Mouse (Mus musculus): Measurements from ENCODE around the gene Orc5. TPM values are rescaled to one million over a fixed set of nuclear protein-coding genes. Genes with fewer than 3 reads are reported as not detected.
"Not testable (repeated sequence)": the region's sequence is repeated elsewhere in the genome, so short reads cannot be mapped to it uniquely, and the experiment has no call there.

The Orc5 gene
- polyA plus RNA-seq, 1 experiment from 2014 or later, result 54.8 TPM

- Histone ChIP-seq H3K27ac (replicated peaks; ENCODE audit: low read depth, low read length) (no peak overlapping the region), H3K9me3 (ENCODE audit: control insufficient read depth, low read length) (no peaks in the 10 kb centered on the region), H3K27me3 (ENCODE audit: control insufficient read depth, insufficient read depth, low read length) (no peaks in the 10 kb centered on the region), H3K4me2 (ENCODE audit: low read depth, severe bottlenecking) (no peak overlapping the region), H3K36me3 (ENCODE audit: control insufficient read depth, insufficient read depth, low read length) (no peaks in the 10 kb centered on the region; the same call in 1 of the 2 replicates), H3K4me1 (ENCODE audit: control insufficient read depth, insufficient read depth, low read length) (no peaks in the 10 kb centered on the region), H3K4me3 (ENCODE audit: low read depth, low read length) (no peak overlapping the region), H3K9ac (ENCODE audit: low read length) (no peak overlapping the region)
- 92% methylated on average over 2 of the region's 2 CpGs for WGBS
- ATAC-seq (ENCODE audit: insufficient number of reproducible peaks, low FRiP score, low TSS enrichment, low read depth), result no peak
- DNase-seq (ENCODE audit: low spot score), result no peak
Observed at GRCm38 (mm10) chr5:22519708-22520107, 30.5 kb downstream of the Orc5 start.

DNA sequence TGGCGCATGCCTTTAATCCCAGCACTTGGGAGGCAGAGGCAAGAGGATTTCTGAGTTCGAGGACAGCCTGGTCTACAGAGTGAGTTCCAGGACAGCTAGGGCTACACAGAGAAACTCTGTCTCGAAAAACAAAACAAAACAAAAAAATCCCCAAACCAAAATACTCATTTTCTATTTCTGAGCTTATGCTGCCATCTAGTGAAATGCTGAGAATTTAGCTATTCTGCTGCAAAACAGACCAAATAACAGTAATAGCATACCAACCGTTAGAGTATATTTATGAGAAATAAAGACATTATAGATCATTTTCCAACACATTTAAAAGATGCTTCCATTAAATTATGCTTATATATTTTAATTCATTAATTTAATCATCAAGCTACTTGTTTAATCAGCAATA is 34.5 kb downstream of the Orc5 start:
- not testable (repeated sequence) for H3K4me1 ChIP-seq (ENCODE audit: control insufficient read depth, insufficient read depth, low read length); H3K9ac ChIP-seq (ENCODE audit: low read length); H3K4me2 ChIP-seq (ENCODE audit: low read depth, severe bottlenecking); H3K36me3 ChIP-seq (ENCODE audit: control insufficient read depth, insufficient read depth, low read length); H3K27ac ChIP-seq (replicated peaks; ENCODE audit: low read depth, low read length); H3K4me3 ChIP-seq (ENCODE audit: low read depth, low read length); ATAC-seq (ENCODE audit: insufficient number of reproducible peaks, low FRiP score, low TSS enrichment, low read depth); H3K9me3 ChIP-seq (ENCODE audit: control insufficient read depth, low read length); H3K27me3 ChIP-seq (ENCODE audit: control insufficient read depth, insufficient read depth, low read length); DNase-seq (ENCODE audit: low spot score)
- WGBS, result 89% methylated on average over 4 of the region's 4 CpGs

DNA sequence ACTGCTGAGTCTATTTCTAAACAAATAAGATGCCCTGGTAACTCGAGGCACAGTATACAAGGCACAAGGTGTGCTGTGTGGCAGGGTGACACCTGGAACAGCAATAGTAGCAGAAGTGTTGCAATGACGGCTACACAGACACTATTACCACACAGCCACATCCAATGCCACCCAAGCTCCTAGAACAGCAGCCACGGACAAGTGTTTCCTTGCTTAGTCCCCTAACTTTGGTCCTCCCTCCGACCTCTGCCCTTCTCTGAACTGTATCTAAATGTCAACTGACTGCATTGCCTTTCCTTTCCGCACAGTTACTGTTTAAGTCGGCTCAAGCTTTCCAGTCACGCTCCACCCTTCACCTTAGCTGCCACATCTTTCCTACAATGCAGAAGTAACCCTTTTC is 36.0 kb downstream of the Orc5 start:
- ATAC-seq (ENCODE audit: insufficient number of reproducible peaks, low FRiP score, low TSS enrichment, low read depth); H3K27me3 ChIP-seq (ENCODE audit: control insufficient read depth, insufficient read depth, low read length): not testable (repeated sequence)
- no CpG with 5 or more reads among the region's 7 CpGs for WGBS

DNA sequence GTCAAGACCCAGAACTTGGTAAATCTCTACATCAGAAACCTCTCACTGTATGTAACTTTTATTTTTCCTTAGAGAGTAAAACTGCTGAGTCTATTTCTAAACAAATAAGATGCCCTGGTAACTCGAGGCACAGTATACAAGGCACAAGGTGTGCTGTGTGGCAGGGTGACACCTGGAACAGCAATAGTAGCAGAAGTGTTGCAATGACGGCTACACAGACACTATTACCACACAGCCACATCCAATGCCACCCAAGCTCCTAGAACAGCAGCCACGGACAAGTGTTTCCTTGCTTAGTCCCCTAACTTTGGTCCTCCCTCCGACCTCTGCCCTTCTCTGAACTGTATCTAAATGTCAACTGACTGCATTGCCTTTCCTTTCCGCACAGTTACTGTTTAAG is 37.6 kb downstream of the Orc5 start:
- H3K27ac ChIP-seq (replicated peaks; ENCODE audit: low read depth, low read length); DNase-seq (ENCODE audit: low spot score); H3K9ac ChIP-seq (ENCODE audit: low read length); H3K36me3 ChIP-seq (ENCODE audit: control insufficient read depth, insufficient read depth, low read length); H3K4me3 ChIP-seq (ENCODE audit: low read depth, low read length); H3K27me3 ChIP-seq (ENCODE audit: control insufficient read depth, insufficient read depth, low read length); ATAC-seq (ENCODE audit: insufficient number of reproducible peaks, low FRiP score, low TSS enrichment, low read depth); H3K9me3 ChIP-seq (ENCODE audit: control insufficient read depth, low read length); H3K4me1 ChIP-seq (ENCODE audit: control insufficient read depth, insufficient read depth, low read length); H3K4me2 ChIP-seq (ENCODE audit: low read depth, severe bottlenecking): not testable (repeated sequence)
- WGBS, result no CpG with 5 or more reads among the region's 5 CpGs

More for the DNA sequence above, 36.0 kb downstream of the Orc5 start:
- not testable (repeated sequence) for DNase-seq (ENCODE audit: low spot score); H3K9ac ChIP-seq (ENCODE audit: low read length); H3K27ac ChIP-seq (replicated peaks; ENCODE audit: low read depth, low read length); H3K4me3 ChIP-seq (ENCODE audit: low read depth, low read length); H3K4me1 ChIP-seq (ENCODE audit: control insufficient read depth, insufficient read depth, low read length); H3K9me3 ChIP-seq (ENCODE audit: control insufficient read depth, low read length); H3K4me2 ChIP-seq (ENCODE audit: low read depth, severe bottlenecking); H3K36me3 ChIP-seq (ENCODE audit: control insufficient read depth, insufficient read depth, low read length)

DNA sequence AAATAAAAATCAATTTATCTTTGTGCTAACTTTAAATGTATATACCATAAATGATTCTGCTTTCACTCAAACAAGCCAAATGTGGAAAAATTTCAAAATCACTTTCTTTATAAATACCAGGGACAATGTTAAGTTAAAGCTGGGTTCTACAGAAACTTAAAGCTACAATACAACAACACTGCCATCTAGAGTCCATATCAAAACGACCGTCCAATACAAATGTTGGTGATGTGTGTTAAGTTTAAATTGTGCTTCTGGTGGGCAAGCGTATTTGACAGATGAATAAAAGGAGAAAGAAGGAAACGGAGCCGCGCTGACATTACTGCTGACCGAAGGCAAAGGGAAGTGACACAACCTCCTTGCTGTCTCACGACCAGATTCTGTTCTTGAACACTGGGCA is 38.4 kb downstream of the Orc5 start:
- ATAC-seq (ENCODE audit: insufficient number of reproducible peaks, low FRiP score, low TSS enrichment, low read depth), result no peak
- H3K9me3 ChIP-seq (ENCODE audit: control insufficient read depth, low read length), result no peaks in the 10 kb centered on the region
- no peaks in the 10 kb centered on the region for H3K4me1 ChIP-seq (ENCODE audit: control insufficient read depth, insufficient read depth, low read length)
- no peak overlapping the region for H3K4me2 ChIP-seq (ENCODE audit: low read depth, severe bottlenecking)
- WGBS, result 78% methylated on average over 8 of the region's 8 CpGs
- no peak overlapping the region for H3K27ac ChIP-seq (replicated peaks; ENCODE audit: low read depth, low read length)
- no peaks in the 10 kb centered on the region; the same call in 1 of the 2 replicates for H3K36me3 ChIP-seq (ENCODE audit: control insufficient read depth, insufficient read depth, low read length)
- no peaks in the 10 kb centered on the region for H3K27me3 ChIP-seq (ENCODE audit: control insufficient read depth, insufficient read depth, low read length)
- DNase-seq (ENCODE audit: low spot score), result no peak
- H3K9ac ChIP-seq (ENCODE audit: low read length), result no peak overlapping the region
- H3K4me3 ChIP-seq (ENCODE audit: low read depth, low read length), result no peak overlapping the region

- Histone ChIP-seq H3K9me3 (ENCODE audit: control insufficient read depth, low read length) (no peaks in the 10 kb centered on the region), H3K27ac (replicated peaks; ENCODE audit: low read depth, low read length) (no peak overlapping the region), H3K4me3 (ENCODE audit: low read depth, low read length) (no peak overlapping the region), H3K4me1 (ENCODE audit: control insufficient read depth, insufficient read depth, low read length) (no peaks in the 10 kb centered on the region), H3K9ac (ENCODE audit: low read length) (no peak overlapping the region), H3K36me3 (ENCODE audit: control insufficient read depth, insufficient read depth, low read length) (no peaks in the 10 kb centered on the region; the same call in 1 of the 2 replicates), H3K27me3 (ENCODE audit: control insufficient read depth, insufficient read depth, low read length) (no peaks in the 10 kb centered on the region), H3K4me2 (ENCODE audit: low read depth, severe bottlenecking) (no peak overlapping the region)
- 94% methylated on average over 5 of the region's 5 CpGs for WGBS
- DNase-seq (ENCODE audit: low spot score), result no peak
- no peak for ATAC-seq (ENCODE audit: insufficient number of reproducible peaks, low FRiP score, low TSS enrichment, low read depth)
Observed at GRCm38 (mm10) chr5:22508560-22508959, 41.7 kb downstream of the Orc5 start.

- no peaks in the 10 kb centered on the region for H3K27me3 ChIP-seq (ENCODE audit: control insufficient read depth, insufficient read depth, low read length)
- no peaks in the 10 kb centered on the region for H3K4me1 ChIP-seq (ENCODE audit: control insufficient read depth, insufficient read depth, low read length)
- H3K9me3 ChIP-seq (ENCODE audit: control insufficient read depth, low read length), result no peaks in the 10 kb centered on the region
- ATAC-seq (ENCODE audit: insufficient number of reproducible peaks, low FRiP score, low TSS enrichment, low read depth) (no peak), DNase-seq (ENCODE audit: low spot score) (no peak)
- 93% methylated on average over 5 of the region's 5 CpGs for WGBS
- H3K4me3 ChIP-seq (ENCODE audit: low read depth, low read length), result no peak overlapping the region
- H3K27ac ChIP-seq (replicated peaks; ENCODE audit: low read depth, low read length), result no peak overlapping the region
- H3K36me3 ChIP-seq (ENCODE audit: control insufficient read depth, insufficient read depth, low read length), result peaks cover 3% of the 10 kb centered on the region
- no peak overlapping the region for H3K4me2 ChIP-seq (ENCODE audit: low read depth, severe bottlenecking)
- H3K9ac ChIP-seq (ENCODE audit: low read length), result no peak overlapping the region
Observed at GRCm38 (mm10) chr5:22499437-22499836, 50.8 kb downstream of the Orc5 start.

GRCm38 (mm10) chr5:22491088-22491487 is 59.1 kb downstream of the Orc5 start:
- Histone ChIP-seq H3K4me1 (ENCODE audit: control insufficient read depth, insufficient read depth, low read length) (no peaks in the 10 kb centered on the region), H3K9ac (ENCODE audit: low read length) (no peak overlapping the region), H3K27me3 (ENCODE audit: control insufficient read depth, insufficient read depth, low read length) (no peaks in the 10 kb centered on the region), H3K4me2 (ENCODE audit: low read depth, severe bottlenecking) (no peak overlapping the region), H3K9me3 (ENCODE audit: control insufficient read depth, low read length) (no peaks in the 10 kb centered on the region), H3K36me3 (ENCODE audit: control insufficient read depth, insufficient read depth, low read length) (no peaks in the 10 kb centered on the region), H3K27ac (replicated peaks; ENCODE audit: low read depth, low read length) (no peak overlapping the region), H3K4me3 (ENCODE audit: low read depth, low read length) (no peak overlapping the region)
- no peak for DNase-seq (ENCODE audit: low spot score)
- no peak for ATAC-seq (ENCODE audit: insufficient number of reproducible peaks, low FRiP score, low TSS enrichment, low read depth)

- WGBS, result 65% methylated on average over 4 of the region's 4 CpGs
Observed at GRCm38 (mm10) chr5:22489091-22489490, 61.1 kb downstream of the Orc5 start.

More at GRCm38 (mm10) chr5:22489091-22489490, 61.1 kb downstream of the Orc5 start:
- Histone ChIP-seq H3K9ac (ENCODE audit: low read length) (no peak overlapping the region), H3K27me3 (ENCODE audit: control insufficient read depth, insufficient read depth, low read length) (no peaks in the 10 kb centered on the region), H3K36me3 (ENCODE audit: control insufficient read depth, insufficient read depth, low read length) (peaks cover 3% of the 10 kb centered on the region), H3K27ac (replicated peaks; ENCODE audit: low read depth, low read length) (no peak overlapping the region), H3K4me2 (ENCODE audit: low read depth, severe bottlenecking) (no peak overlapping the region), H3K9me3 (ENCODE audit: control insufficient read depth, low read length) (no peaks in the 10 kb centered on the region), H3K4me3 (ENCODE audit: low read depth, low read length) (no peak overlapping the region), H3K4me1 (ENCODE audit: control insufficient read depth, insufficient read depth, low read length) (no peaks in the 10 kb centered on the region)
- DNase-seq (ENCODE audit: low spot score), result peak; percentile 32
- ATAC-seq (ENCODE audit: insufficient number of reproducible peaks, low FRiP score, low TSS enrichment, low read depth), result no peak
